Mouse (Mus musculus) midbrain, embryonic 13.5 days (tissue): ENCODE measurements around the gene Tomm40. TPM values are rescaled to one million over a fixed set of nuclear protein-coding genes. Genes with fewer than 3 reads are reported as not detected.

Experiments
- polyA plus RNA-seq: library from polyadenylated mRNA; unstranded; fragments of >200 nt; fragmentation: Nextera tagmentation; extraction: Ambion mirVana; gene quantifications from 2 replicates; pipeline ENCODE4 v1.2.1, GENCODE M21; 2015

Tomm40 gene
- polyA plus RNA-seq, 1 experiment from 2014 or later, result 125 TPM

Other genes with a start within 250 kb of the Tomm40 start
- 2.9 and 4.5 TPM in 2 replicates for gene Bloc1s3, start 207.1 kb downstream of the Tomm40 start, polyA plus RNA-seq
- 36.6 and 43.3 TPM in 2 replicates for gene Trappc6a, start 207.0 kb downstream of the Tomm40 start, polyA plus RNA-seq
- 0.08 and 0.11 TPM in 2 replicates for gene Nkpd1, start 197.6 kb downstream of the Tomm40 start, polyA plus RNA-seq
- 25.7 and 37.0 TPM in 2 replicates for gene Ppp1r37, start 152.4 kb downstream of the Tomm40 start, polyA plus RNA-seq
- gene Zfp296, start 138.2 kb downstream of the Tomm40 start, polyA plus RNA-seq, result 0.26 and 0.31 TPM in 2 replicates
- 134 and 138 TPM in 2 replicates for gene Gemin7, start 137.8 kb downstream of the Tomm40 start, polyA plus RNA-seq
- gene Clasrp, start 111.0 kb downstream of the Tomm40 start, polyA plus RNA-seq, result 54.0 and 65.0 TPM in 2 replicates
- gene Relb, start 86.0 kb downstream of the Tomm40 start, polyA plus RNA-seq, result 3.8 and 4.1 TPM in 2 replicates
- gene Clptm1, start 50.4 kb downstream of the Tomm40 start, polyA plus RNA-seq, result 86.6 and 97.5 TPM in 2 replicates
- 0.23 TPM in 1 of 2 replicates, not detected in the other for gene Apoc2, start 37.5 kb downstream of the Tomm40 start, polyA plus RNA-seq
- not detected in 2 replicates for gene Gm44805, start 34.0 kb downstream of the Tomm40 start, polyA plus RNA-seq
- not detected in 2 replicates for gene Apoc4, start 34.0 kb downstream of the Tomm40 start, polyA plus RNA-seq
- 0.94 and 1.0 TPM in 2 replicates for gene Apoc1, start 22.8 kb downstream of the Tomm40 start, polyA plus RNA-seq
- gene Apoe, start 16.2 kb downstream of the Tomm40 start, polyA plus RNA-seq, result 173 and 194 TPM in 2 replicates
- 40.6 and 48.0 TPM in 2 replicates for gene Nectin2, start 35.0 kb upstream of the Tomm40 start, polyA plus RNA-seq
- gene Bcam, start 55.6 kb upstream of the Tomm40 start, polyA plus RNA-seq, result 5.2 and 6.4 TPM in 2 replicates
- 0.32 TPM in 1 of 2 replicates, not detected in the other for gene Cblc, start 81.4 kb upstream of the Tomm40 start, polyA plus RNA-seq
- gene Bcl3, start 107.3 kb upstream of the Tomm40 start, polyA plus RNA-seq, result 0.27 and 0.88 TPM in 2 replicates
- gene Gm19345, start 136.6 kb upstream of the Tomm40 start, polyA plus RNA-seq, result 5.7 and 6.6 TPM in 2 replicates
- gene Ceacam16, start 145.9 kb upstream of the Tomm40 start, polyA plus RNA-seq, result 0.54 and 0.62 TPM in 2 replicates
- gene Ceacam19, start 172.5 kb upstream of the Tomm40 start, polyA plus RNA-seq, result not detected in 2 replicates
- gene Pvr, start 205.7 kb upstream of the Tomm40 start, polyA plus RNA-seq, result 5.3 and 6.2 TPM in 2 replicates
- not detected in 2 replicates for gene Igsf23, start 235.3 kb upstream of the Tomm40 start, polyA plus RNA-seq
- not detected in 2 replicates for gene Ceacam20, start 250.0 kb upstream of the Tomm40 start, polyA plus RNA-seq